Comparison of ENCODE assay signal across 8 mouse cellular contexts in the genomic region with DNA sequence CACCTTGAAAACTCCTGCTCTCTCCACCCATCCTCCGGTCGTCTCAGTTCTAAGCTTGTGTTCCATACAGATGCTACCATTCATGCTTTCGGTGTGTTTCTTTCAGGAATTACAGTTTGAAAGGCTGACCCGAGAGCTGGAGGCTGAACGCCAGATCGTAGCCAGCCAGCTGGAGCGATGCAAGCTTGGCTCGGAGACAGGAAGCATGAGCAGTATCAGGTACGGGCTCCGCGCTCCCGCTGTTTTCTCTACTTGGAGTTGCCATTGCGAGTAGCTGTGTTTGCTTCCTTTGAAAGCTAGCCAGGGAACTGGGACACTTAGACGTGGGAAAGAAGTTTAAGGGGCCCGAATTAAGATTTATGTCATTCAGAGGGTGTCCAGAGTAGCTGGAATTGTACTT.
A peak's percentile ranks its signal among the peaks of the same experiment; 100 is the strongest.
DNase-seq lines count a peak whose midpoint lies in the region; ATAC-seq and TF ChIP-seq lines count a peak whose summit lies in the region.

No protein-coding gene starts in this region.

- peak; percentile 25 for DNase-seq in gastrocnemius, adult 2 months
- DNase-seq in gastrocnemius, adult 8-10 months (ENCODE audit: low spot score in 2 of 2): no peak
- DNase-seq in frontal cortex, postnatal 14 days (ENCODE audit: low spot score in 2 of 2): peak; percentile 27 to 33
- DNase-seq in right cerebral cortex, postnatal 14 days: peak; percentile 38
- no peak for DNase-seq in embryo, embryonic 9.5 days (ENCODE audit: extremely low spot score)
- no peak for DNase-seq in spleen, postnatal 14 days (ENCODE audit: low spot score in 2 of 2)

- no peaks in the 10 kb centered on the region for H3K36me3 ChIP-seq in midbrain, embryonic 16.5 days (ENCODE audit: control insufficient read depth, insufficient read depth, low read length)
- H3K36me3 ChIP-seq in midbrain, embryonic 15.5 days (replicated peaks): no peaks in the 10 kb centered on the region

- no peaks in the 10 kb centered on the region for H3K27me3 ChIP-seq in midbrain, embryonic 16.5 days (ENCODE audit: control insufficient read depth, insufficient read depth, low read depth, low read length)
- H3K27me3 ChIP-seq in midbrain, embryonic 15.5 days (replicated peaks): no peaks in the 10 kb centered on the region

- no peak for TF ChIP-seq CTCF in gastrocnemius, adult 2 months (IDR thresholded peaks at IDR 0.05)

- 75% methylated on average over 15 of the region's 15 CpGs for WGBS in midbrain, embryonic 16.5 days
- WGBS in midbrain, embryonic 15.5 days: 68% methylated on average over 15 of the region's 15 CpGs

- no peak overlapping the region for H3K4me2 ChIP-seq in midbrain, embryonic 16.5 days (ENCODE audit: low read length)
- no peak overlapping the region for H3K4me2 ChIP-seq in midbrain, embryonic 15.5 days

- no peak overlapping the region for H3K27ac ChIP-seq in gastrocnemius, adult 2 months
- H3K27ac ChIP-seq in midbrain, embryonic 16.5 days (ENCODE audit: low read length): no peak overlapping the region
- H3K27ac ChIP-seq in midbrain, embryonic 15.5 days: no peak overlapping the region

- no peaks in the 10 kb centered on the region for H3K4me1 ChIP-seq in midbrain, embryonic 16.5 days (ENCODE audit: control insufficient read depth, insufficient read depth, low read length)
- H3K4me1 ChIP-seq in midbrain, embryonic 15.5 days: no peaks in the 10 kb centered on the region

- ATAC-seq in midbrain, embryonic 16.5 days: 0 out of 2 replicates have a peak, but pooled peaks have one; percentile 42
- no peak; the same call in 1 of the 2 replicates for ATAC-seq in midbrain, embryonic 15.5 days (replicated peaks)

- H3K9ac ChIP-seq in midbrain, embryonic 16.5 days (ENCODE audit: low read depth, low read length): no peak overlapping the region
- H3K9ac ChIP-seq in midbrain, embryonic 15.5 days: no peak overlapping the region

- H3K4me3 ChIP-seq in gastrocnemius, adult 2 months: no peak overlapping the region
- no peak overlapping the region for H3K4me3 ChIP-seq in midbrain, embryonic 16.5 days (ENCODE audit: low read depth, low read length)
- H3K4me3 ChIP-seq in midbrain, embryonic 15.5 days: no peak overlapping the region

- H3K9me3 ChIP-seq in midbrain, embryonic 16.5 days (replicated peaks; ENCODE audit: control insufficient read depth, low read length, poor library complexity, severe bottlenecking): no peaks in the 10 kb centered on the region
- H3K9me3 ChIP-seq in midbrain, embryonic 15.5 days: no peaks in the 10 kb centered on the region

- intact Hi-C loops in gastrocnemius, adult 2 months (cut with DNase I): no loop called here

Comparison
In these comparisons a context has a peak if more than half of its experiments do, and no peak if none do; other contexts are left out.
1. DNase-seq: peak in gastrocnemius, adult 2 months (single experiment), frontal cortex, postnatal 14 days (2 of 2) and right cerebral cortex, postnatal 14 days (single experiment); none in gastrocnemius, adult 8-10 months (0 of 2), embryo, embryonic 9.5 days (single experiment) and spleen, postnatal 14 days (0 of 2).